Mouse (Mus musculus) retina, postnatal 7 days (tissue): ENCODE measurements at regions not wholly inside any gene's neighbourhood (a gene's known extent, or its start where the extent isn't known, plus 50 kb on each side); places are given as distances from the start of the nearest gene placed in this dataset.

Experiments
- DNase-seq: peaks from one replicate; pipeline ENCODE4 v3.0.0-alpha.2; 2012; ENCODE audit warnings: low read depth, low spot score

GRCm38 (mm10) chr6:35608336-35608735 is 68.6 kb upstream of the Mtpn start:
- no peak for DNase-seq

GRCm38 (mm10) chr6:35605100-35605499 is 65.4 kb upstream of the Mtpn start:
- DNase-seq: no peak

DNA sequence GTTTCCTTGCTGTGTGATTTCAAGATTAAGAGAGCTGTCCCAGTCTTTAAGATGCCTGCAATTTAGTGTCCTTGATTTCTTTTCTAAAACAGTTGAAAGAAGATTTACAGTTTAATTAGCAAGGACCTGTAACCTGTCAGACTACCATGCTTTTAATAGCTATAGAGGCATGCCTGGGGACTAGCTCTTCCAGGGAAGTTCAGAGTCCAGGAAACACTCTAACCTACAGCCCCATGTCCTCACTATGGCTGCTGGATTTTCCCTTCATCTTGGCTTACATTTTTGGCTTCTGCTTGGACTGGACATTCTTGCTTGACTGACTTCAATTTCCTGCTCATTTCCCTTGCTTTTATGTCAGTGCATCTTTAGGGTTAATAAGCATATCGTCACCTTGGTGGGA is 61.7 kb upstream of the Mtpn start:
- DNase-seq: no peak

GRCm38 (mm10) chr6:35599841-35600240 is 60.2 kb upstream of the Mtpn start:
- no peak for DNase-seq

DNA sequence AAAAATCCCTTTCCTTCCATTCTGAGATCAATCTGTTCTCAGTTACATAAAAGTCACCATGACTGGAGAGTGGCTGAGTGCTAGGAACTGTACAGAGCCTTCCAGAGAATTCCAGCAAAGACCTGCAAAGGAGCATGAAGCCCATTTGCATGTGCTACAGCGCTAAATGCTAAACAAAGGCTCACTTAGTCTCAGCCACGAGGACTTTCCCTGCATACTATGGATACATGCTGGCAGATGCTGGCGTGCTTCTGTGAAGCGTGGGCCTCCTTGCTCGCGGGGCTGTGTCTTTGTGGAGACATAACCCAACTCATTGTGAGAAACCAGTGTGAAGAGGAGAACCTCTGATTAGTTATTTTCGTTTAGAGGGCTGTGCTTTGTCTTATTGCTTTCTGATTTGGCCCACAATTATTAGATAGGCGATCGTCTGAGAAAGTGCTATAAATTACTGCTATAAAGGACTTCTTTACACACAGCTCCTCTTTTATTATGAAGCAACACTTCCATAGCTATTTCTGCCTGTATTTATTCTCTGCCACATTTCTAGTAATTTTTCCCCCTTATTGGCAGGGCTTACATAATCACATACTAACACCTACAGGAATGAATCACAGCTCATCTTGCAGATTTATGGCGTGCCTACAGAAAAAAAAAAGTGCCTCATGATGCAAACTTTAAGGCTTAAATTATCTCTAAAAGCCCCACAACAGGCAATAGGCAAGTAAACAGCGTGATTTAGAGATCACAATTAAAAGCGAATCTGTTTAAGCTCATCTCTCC is 58.9 kb upstream of the Mtpn start:
- no peak for DNase-seq

GRCm38 (mm10) chr6:35595012-35595411 is 55.3 kb upstream of the Mtpn start:
- DNase-seq: no peak

- DNase-seq: no peak
Measured at GRCm38 (mm10) chr6:35592234-35592633, 52.5 kb upstream of the Mtpn start.
